Mouse (Mus musculus): ENCODE results near the gene Ctnnb1.

Gene Ctnnb1

DNA sequence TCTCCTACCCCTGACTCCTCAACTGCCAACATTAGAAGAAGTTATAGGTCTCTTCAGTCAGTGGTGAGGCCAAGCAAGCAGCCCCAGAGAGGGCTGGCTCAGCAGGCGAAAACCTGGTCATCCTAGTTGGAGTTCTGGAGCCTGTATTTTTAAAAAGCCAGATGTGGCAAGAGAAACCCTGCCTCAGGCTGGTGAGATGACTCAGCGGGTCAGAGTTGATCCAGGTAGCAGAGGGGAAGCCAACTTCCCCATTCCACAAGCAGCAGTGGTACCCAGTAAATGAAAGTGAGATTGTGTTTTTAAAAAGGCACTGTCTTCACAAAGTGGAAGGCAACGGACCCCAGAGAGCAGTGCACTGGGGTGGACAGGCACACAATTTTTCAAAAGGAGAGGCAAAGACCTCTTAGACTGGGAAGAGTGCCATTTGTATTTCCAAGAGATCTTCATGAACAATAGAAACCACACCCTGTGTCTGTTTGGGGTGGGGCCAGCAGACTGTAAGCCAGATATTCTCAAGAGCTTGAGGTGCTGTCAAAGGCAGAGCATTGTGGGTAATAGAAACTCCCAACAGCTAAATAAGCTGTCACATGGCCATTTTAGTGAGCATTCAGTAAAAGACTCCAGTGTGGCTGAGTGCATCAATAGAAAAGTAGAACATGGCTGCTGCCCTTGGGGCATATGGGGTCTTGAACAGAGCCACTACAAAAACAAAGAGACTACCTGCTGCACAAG, 33.1 kb downstream of the Ctnnb1 start:
- peak; percentile 62 to 63 for DNase-seq (ENCODE audit: low spot score in 2 of 2)

- DNase-seq (ENCODE audit: low spot score in 2 of 2): no peak
Observed at GRCm38 (mm10) chr9:120963104-120963503, 34.1 kb downstream of the Ctnnb1 start.

- no peak for DNase-seq (ENCODE audit: low spot score in 2 of 2)
Observed at GRCm38 (mm10) chr9:120963720-120964119, 34.7 kb downstream of the Ctnnb1 start.

- no peak for DNase-seq (ENCODE audit: low spot score in 2 of 2)
Observed at GRCm38 (mm10) chr9:120964224-120964623, 35.2 kb downstream of the Ctnnb1 start.

DNA sequence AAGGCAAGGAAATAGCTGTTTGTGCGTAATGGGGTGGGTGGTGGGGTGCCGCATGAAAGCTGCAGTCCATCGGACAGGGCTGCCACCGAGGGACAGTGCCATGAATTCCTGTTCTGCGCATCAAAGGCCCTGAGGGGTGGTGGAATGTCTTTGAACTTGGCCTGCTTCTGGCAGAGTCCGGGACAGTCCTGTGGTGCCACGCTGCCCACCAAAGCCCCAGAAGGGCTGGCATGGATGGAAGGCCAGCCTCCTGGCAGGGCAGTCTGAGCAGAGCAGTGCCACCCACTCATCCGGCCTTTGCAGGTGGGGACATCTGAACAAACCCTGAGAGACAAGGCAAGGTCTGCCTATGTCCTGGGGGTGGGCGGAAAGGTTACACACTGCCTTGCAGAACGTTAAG, 36.0 kb downstream of the Ctnnb1 start:
- DNase-seq (ENCODE audit: low spot score in 2 of 2): no peak

GRCm38 (mm10) chr9:120973026-120973515, 44.1 kb downstream of the Ctnnb1 start:
- DNase-seq (ENCODE audit: low spot score in 2 of 2): no peak

DNA sequence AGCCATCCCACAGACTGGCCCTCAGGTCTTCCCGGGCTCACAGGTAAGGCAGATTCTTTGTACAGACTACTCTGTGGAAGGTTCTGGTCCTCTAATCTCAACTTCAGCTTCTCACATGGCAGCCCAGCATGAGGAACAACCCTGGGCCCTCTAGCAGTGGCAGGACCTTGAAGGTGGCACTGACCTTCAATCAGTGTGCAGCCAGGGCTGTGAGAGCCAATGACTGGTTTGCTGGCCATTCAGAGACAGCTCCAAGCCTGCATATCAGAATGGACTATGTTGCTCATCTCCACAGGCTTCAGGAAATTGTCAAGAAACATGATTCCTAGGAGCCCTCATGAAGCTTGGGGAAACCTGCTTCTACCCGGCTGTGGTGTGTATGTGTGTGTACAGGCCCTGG, 45.2 kb downstream of the Ctnnb1 start:
- no peak for DNase-seq (ENCODE audit: low spot score in 2 of 2)

- peak; percentile 56 to 57 for DNase-seq (ENCODE audit: low spot score in 2 of 2)
Observed at GRCm38 (mm10) chr9:120976158-120976557, 47.1 kb downstream of the Ctnnb1 start.

DNA sequence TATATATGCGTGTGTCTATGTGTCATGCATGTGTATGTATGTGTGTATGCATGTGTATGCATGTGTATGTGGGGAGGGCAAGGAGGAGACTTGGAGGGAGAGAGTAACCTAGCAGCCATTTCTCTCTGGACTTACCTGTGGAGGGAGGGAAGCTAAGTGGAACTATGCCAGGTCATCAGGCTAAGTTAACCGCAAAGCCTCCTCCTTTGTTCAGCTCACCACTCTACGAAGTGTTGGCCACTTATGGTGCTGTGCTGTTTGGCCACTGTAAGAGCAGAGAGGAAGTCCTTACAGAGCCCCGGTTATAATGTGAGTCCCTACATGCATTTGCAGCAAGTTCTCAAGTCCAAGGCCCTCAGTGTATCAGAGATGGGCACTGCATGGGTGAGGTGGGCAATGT, 47.8 kb downstream of the Ctnnb1 start:
- no peak for DNase-seq (ENCODE audit: low spot score in 2 of 2)

GRCm38 (mm10) chr9:120981777-120982176, 52.8 kb downstream of the Ctnnb1 start:
- no peak for DNase-seq (ENCODE audit: low spot score in 2 of 2)

DNA sequence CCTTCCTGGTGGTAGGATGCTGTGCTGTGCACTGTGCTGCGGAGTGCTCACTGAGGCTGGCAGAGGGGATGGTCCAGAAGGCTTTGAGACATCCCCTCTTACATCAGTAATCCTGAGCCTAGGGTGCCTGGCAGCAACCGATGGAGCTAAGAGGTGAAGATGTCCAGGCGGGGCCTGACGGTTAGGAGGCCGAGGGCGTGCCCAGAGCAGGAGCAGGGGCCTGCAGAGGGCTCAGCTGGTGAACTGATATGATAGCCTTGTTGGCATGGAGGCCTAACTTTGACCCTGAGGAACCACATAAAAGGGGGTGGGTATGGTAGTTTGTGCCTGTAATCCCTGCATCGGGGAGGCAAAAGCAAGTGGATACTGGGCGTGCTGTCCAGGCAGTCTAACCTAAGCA, 54.8 kb downstream of the Ctnnb1 start:
- DNase-seq (ENCODE audit: low spot score in 2 of 2): no peak

GRCm38 (mm10) chr9:120984509-120984908, 55.5 kb downstream of the Ctnnb1 start:
- DNase-seq (ENCODE audit: low spot score in 2 of 2): no peak

- no peak for DNase-seq (ENCODE audit: low spot score in 2 of 2)
Observed at GRCm38 (mm10) chr9:120985009-120985408, 56.0 kb downstream of the Ctnnb1 start.

- no peak for DNase-seq (ENCODE audit: low spot score in 2 of 2)
Observed at GRCm38 (mm10) chr9:120985524-120985923, 56.5 kb downstream of the Ctnnb1 start.

DNA sequence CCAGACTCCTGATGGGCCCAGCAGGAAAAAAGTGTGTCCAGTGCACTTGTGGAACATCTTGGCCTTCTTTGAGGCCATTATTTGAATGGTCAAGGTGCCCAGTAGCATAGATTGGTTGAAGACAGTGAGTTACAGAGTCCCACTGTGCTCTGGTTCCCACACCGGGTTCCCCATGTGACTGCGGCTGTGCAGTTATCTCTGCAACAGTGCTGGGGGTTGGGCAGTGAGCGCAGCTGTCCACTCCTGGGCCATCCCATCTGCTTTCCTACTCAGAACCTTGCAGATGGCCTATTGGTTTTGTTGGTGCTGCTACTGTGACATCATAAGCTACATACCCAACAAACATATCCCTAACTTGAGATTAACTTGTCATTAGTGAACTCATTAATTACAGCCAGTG, 57.2 kb downstream of the Ctnnb1 start:
- no peak for DNase-seq (ENCODE audit: low spot score in 2 of 2)

DNA sequence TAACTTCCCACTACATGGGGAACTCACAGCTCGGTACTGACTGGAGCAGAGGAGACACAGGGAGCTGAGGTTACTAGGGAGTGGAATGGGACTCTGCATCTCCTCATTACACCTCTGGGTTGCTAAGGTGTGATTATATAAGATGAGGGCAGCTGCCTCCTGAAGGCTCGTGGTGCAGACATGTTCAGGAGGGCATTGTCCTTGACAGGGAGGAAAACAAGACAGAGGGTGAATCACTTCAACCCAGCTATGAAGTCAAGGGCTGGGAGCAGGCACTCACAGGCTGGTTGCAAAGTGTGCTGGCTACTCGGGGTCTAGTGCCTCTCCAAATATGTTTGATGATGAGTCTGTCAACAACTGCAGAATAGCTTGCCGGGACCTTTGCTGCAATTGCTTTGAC, 58.0 kb downstream of the Ctnnb1 start:
- DNase-seq (ENCODE audit: low spot score in 2 of 2): no peak

GRCm38 (mm10) chr9:120988088-120988487, 59.1 kb downstream of the Ctnnb1 start:
- no peak for DNase-seq (ENCODE audit: low spot score in 2 of 2)

DNA sequence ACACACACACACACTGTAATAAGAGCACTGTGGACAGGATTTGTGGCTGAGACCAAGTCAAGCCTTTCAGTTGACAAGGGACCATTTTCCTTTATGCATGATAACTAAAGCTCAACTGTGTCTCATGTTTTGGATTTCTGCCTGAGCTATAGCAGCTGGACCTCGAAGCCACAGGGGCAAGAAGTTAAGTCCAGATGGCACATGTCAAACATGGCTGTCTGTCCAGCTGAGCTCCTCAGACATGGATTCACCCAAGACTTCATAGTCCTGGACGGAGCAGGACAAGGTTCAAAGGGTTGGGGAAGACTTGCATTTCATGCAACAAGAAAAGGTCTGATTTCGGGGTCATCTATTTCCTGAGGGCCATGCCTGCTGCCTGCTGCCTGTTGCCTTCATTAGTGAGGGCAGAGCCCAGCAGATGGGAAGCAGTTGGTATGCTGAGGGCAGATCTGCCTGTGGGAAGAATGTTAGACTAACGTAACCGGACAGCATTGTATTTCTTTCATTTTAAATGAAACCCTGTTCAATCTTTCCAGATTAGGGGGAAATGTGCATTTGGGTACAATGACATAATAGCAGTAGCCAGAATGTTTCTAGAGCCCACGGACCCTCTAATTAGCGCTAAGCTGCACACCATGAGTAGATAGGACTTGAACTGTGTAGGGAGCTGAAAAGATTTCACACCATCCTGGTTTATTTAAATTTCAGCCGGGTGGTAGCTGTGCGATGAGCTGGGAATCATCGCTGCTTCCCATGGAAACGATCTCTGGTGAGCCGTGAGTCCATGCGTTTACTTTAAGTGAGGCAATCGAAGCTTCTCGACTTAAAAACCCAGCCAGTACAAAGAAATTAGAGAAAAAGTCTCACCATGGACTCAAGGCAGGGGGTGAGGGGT, 61.0 kb downstream of the Ctnnb1 start:
- DNase-seq (ENCODE audit: low spot score in 2 of 2): no peak

DNA sequence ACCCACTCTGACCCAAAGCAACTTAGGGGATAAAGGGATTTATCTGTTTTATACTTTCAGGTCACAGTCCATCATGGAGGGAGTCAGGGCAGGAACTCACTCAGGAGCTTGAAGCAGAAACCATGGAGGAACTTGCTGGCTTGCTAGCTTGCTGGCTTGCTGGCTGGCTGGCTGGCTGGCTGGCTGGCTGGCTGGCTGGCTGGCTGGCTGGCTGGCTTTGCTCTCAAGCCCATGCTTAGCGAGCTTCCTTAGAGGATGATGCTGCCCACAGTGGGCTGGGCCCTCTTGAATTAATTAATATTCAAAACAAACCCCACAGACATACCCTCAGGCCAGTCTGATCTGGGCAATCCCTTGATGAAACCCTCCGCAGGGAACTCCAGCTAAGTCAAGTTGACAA, 62.8 kb downstream of the Ctnnb1 start:
- no peak for DNase-seq (ENCODE audit: low spot score in 2 of 2)

GRCm38 (mm10) chr9:120993004-120993403, 64.0 kb downstream of the Ctnnb1 start:
- DNase-seq (ENCODE audit: low spot score in 2 of 2): no peak

- peak; percentile 38 to 41 for DNase-seq (ENCODE audit: low spot score in 2 of 2)
Observed at GRCm38 (mm10) chr9:120994223-120995155, 65.5 kb downstream of the Ctnnb1 start.

DNA sequence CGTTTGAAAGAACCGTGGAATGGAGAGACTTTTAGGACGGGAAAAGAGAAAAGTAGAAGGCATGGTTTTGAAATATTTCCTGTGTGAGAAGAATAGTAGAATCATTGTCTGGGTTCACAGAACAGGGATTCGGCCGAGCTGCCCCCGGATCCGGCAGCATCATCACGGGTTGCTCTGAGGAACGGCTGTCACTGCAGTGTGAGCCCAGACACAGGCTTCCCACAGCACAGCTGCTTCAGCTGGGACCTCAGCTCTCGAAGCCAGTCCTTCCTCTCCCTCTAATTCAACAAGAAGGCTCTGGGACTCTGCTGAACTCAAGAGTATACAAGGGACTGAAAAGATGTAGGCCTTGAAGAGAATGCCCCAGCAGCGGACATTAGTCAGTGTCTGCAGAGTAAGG, 69.7 kb downstream of the Ctnnb1 start:
- DNase-seq (ENCODE audit: low spot score in 2 of 2): no peak
